Mouse (Mus musculus) left cerebral cortex, adult 11 months (tissue): Measurements from ENCODE around the gene Med29.

Experiments used
- DNase-seq: peaks from one replicate; pipeline ENCODE4 v3.0.0; 2022; ENCODE audit warnings: low spot score

Gene Med29

DNA sequence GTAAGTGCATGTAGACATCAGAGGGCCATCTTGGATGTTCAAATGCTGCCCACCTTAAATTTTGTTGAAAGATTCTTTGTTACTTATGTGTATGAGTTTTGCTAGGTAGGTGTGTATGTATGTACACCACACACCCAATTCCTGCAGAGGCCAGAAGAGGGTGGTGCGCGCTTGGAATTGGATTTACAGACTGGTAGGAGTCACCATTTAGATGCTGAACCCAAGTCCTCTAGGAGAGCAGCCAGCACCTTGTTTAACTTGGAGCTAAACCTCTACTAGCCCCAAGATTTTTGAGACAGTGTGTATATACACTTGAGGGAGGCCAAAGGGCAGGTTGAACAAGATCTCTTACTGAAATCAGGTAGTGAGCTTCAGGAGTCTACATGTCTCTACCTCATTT, 39.2 kb downstream of the Med29 start:
- no peak for DNase-seq

- no peak for DNase-seq
Observed at GRCm38 (mm10) chr7:28351676-28352191, 40.8 kb downstream of the Med29 start.

DNA sequence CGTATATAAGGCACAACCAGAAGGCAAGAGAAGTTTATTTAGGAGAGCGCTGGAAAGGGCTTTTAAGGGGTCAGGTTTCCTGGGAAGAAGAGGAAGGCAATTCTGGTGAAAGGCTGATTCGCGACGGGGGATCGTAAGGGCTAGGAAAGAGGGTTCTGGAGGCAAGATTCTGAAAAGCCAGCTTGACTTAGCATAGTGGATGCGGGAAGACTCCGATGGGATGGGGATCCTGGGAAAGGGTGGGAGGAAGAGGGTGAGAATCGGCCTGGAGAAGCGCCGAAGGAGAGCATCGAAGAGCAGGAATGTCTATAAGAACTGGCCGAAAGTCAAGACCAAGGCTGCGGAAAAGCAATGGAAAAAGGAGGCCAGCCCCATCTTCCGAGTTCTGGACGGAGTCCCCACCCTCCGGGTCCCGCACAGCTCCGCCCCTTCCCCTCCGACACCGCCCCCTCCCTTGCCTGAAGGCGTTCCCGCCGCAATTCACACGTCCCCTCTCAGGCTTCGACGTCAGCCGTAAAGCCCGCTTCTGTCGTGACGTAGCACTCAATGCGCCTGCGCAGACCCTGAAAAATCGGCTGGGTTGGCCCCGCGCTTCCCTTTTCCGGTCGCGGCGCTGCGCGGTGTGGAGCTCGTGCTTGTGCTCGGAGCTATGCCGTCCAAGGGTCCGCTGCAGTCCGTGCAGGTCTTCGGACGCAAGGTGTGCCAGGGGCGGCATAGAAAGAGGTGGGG, 42.2 kb downstream of the Med29 start, which contains the start of gene Rps16:
Rps16 (plus strand) TSS at position 498 of the 729 bp plus-strand sequence.
- peak; percentile 90 for DNase-seq

- DNase-seq = no peak
Observed at GRCm38 (mm10) chr7:28348601-28349000, 43.9 kb downstream of the Med29 start.

- DNase-seq = no peak
Observed at GRCm38 (mm10) chr7:28347746-28348145, 44.8 kb downstream of the Med29 start.

- DNase-seq = no peak
Observed at GRCm38 (mm10) chr7:28344637-28345036, 47.9 kb downstream of the Med29 start.

DNA sequence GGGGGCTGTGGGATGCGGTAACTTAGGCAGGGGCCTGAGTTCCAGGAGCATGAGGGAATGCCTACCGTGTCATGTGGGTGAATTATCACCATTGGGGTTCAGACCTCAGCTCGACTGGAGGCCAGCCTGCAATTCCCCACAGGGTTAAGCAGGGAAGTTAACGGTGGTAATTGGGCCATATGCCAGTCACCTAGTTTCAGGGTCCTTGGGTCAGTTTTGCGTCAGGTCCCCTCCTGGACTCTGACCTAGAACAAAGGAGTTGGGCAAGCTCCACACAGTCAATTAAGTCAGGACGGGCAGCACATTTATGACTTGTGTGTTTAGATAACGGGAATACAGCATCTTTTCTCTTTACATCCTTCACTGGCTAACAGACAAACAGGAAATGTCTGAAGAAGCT, 51.1 kb downstream of the Med29 start:
- no peak for DNase-seq

GRCm38 (mm10) chr7:28339213-28339917, 53.1 kb downstream of the Med29 start:
- DNase-seq = no peak

- DNase-seq = peak; percentile 95
Observed at GRCm38 (mm10) chr7:28338108-28338998, 54.2 kb downstream of the Med29 start, which contains the start of gene Supt5. Gene Supt5, minus strand, starts transcription at chr7:28338746.
